Mouse (Mus musculus) intestine, embryonic 14.5 days (tissue): Measurements from ENCODE around the gene Ebna1bp2. TPM values are rescaled to one million over a fixed set of nuclear protein-coding genes. Genes with fewer than 3 reads are reported as not detected.

Experiments
- ATAC-seq: fragments of 200-750 bp; cut with Nextera tagmentation; replicated peaks from 2 replicates; pipeline ENCODE4 v1.8.0; 2017; ENCODE audit warnings: low read depth, moderate number of reproducible peaks, moderate TSS enrichment, moderate library complexity; ENCODE audit not compliant: low FRiP score, low TSS enrichment
- DNase-seq: peaks from one replicate; pipeline ENCODE4 v3.0.0-alpha.2; 2018; ENCODE audit warnings: low spot score
- H3K27ac ChIP-seq: fragments of 300-500 bp; sonication (generic); 2 replicates; pipeline ENCODE4 v1.5.1; 2014; ENCODE audit warnings: low read depth, mild to moderate bottlenecking, control low read depth
- H3K27me3 ChIP-seq: fragments of 300-500 bp; sonication (generic); replicated peaks from 2 replicates; pipeline ENCODE4 v1.6.1; 2014; ENCODE audit warnings: low read length, control low read depth; ENCODE audit not compliant: control insufficient read depth, insufficient read depth
- H3K36me3 ChIP-seq: fragments of 300-500 bp; sonication (generic); 2 replicates; pipeline ENCODE4 v1.6.1; 2014; ENCODE audit warnings: low read length, control low read depth; ENCODE audit not compliant: control insufficient read depth, insufficient read depth
- H3K4me1 ChIP-seq: fragments of 300-500 bp; sonication (generic); replicated peaks from 2 replicates; pipeline ENCODE4 v1.6.1; 2014; ENCODE audit warnings: low read length, control low read depth, mixed read lengths; ENCODE audit not compliant: control insufficient read depth, insufficient read depth
- H3K4me2 ChIP-seq: fragments of 300-500 bp; sonication (generic); 2 replicates; pipeline ENCODE4 v1.6.1; 2014; ENCODE audit warnings: low read length
- H3K4me3 ChIP-seq: fragments of 300-500 bp; sonication (generic); 2 replicates; pipeline ENCODE4 v1.5.1; 2014; ENCODE audit warnings: low read depth, low read length, control low read depth, mixed read lengths
- H3K9ac ChIP-seq: fragments of 300-500 bp; sonication (generic); 2 replicates; pipeline ENCODE4 v1.6.1; 2014; ENCODE audit warnings: mild to moderate bottlenecking, low read length
- H3K9me3 ChIP-seq: fragments of 300-500 bp; sonication (generic); 2 replicates; pipeline ENCODE4 v1.6.1; 2016; ENCODE audit warnings: low read length, control low read depth; ENCODE audit not compliant: control insufficient read depth
- WGBS: fragments of 180-500 bp; shearing (Covaris S2); extraction: QIAGEN DNeasy Blood & Tissue Kit; methylation state at CpG from one replicate; pipeline ENCODE4 v1.1.7; 2014; 5-methylcytosine and 5-hydroxymethylcytosine counted together
- polyA plus RNA-seq: library from polyadenylated mRNA; unstranded; fragments of >200 nt; fragmentation: Nextera tagmentation; extraction: Ambion mirVana; gene quantifications from 2 replicates; pipeline ENCODE4 v1.2.1, GENCODE M21; 2014

Gene Ebna1bp2
- polyA plus RNA-seq, 1 experiment from 2014 or later = 161 TPM

- ATAC-seq (no peak), DNase-seq (no peak)
- Histone ChIP-seq H3K27me3 (no peaks in the 10 kb centered on the region), H3K4me1 (no peaks in the 10 kb centered on the region), H3K4me2 (no peak overlapping the region), H3K36me3 (no peaks in the 10 kb centered on the region), H3K9ac (no peak overlapping the region), H3K9me3 (no peaks in the 10 kb centered on the region), H3K27ac (no peak overlapping the region), H3K4me3 (no peak overlapping the region)
- 28% methylated on average over 4 of the region's 4 CpGs for WGBS
Observed at GRCm38 (mm10) chr4:118604065-118604464, 16.5 kb upstream of the Ebna1bp2 start.

- Histone ChIP-seq H3K4me2 (no peak overlapping the region), H3K9ac (no peak overlapping the region), H3K4me1 (no peaks in the 10 kb centered on the region), H3K9me3 (no peaks in the 10 kb centered on the region), H3K27ac (no peak overlapping the region), H3K36me3 (no peaks in the 10 kb centered on the region), H3K4me3 (no peak overlapping the region), H3K27me3 (0 out of 2 replicates have a peak, but pooled peaks cover 3% of the 10 kb centered on the region)
- ATAC-seq = no peak
- no peak for DNase-seq
- 68% methylated on average over 3 of the region's 3 CpGs for WGBS
Observed at GRCm38 (mm10) chr4:118609836-118610235, 10.8 kb upstream of the Ebna1bp2 start.

- H3K4me3 ChIP-seq = no peak overlapping the region
- no peak overlapping the region for H3K9ac ChIP-seq
- H3K9me3 ChIP-seq = peaks cover 5% of the 10 kb centered on the region; the same call in 1 of the 2 replicates
- 0 out of 2 replicates have a peak, but pooled peaks cover 3% of the 10 kb centered on the region for H3K27me3 ChIP-seq
- DNase-seq (peak; percentile 55), ATAC-seq (no peak)
- no peak overlapping the region for H3K27ac ChIP-seq
- H3K36me3 ChIP-seq = no peaks in the 10 kb centered on the region
- H3K4me1 ChIP-seq = no peaks in the 10 kb centered on the region
- H3K4me2 ChIP-seq = no peak overlapping the region
- WGBS = 30% methylated on average over 11 of the region's 11 CpGs
Observed at GRCm38 (mm10) chr4:118612619-118613018, 8.0 kb upstream of the Ebna1bp2 start.

GRCm38 (mm10) chr4:118615412-118615811, 5.2 kb upstream of the Ebna1bp2 start:
- Histone ChIP-seq H3K4me1 (no peaks in the 10 kb centered on the region), H3K27me3 (0 out of 2 replicates have a peak, but pooled peaks cover 3% of the 10 kb centered on the region), H3K27ac (no peak overlapping the region), H3K9ac (no peak overlapping the region), H3K36me3 (no peaks in the 10 kb centered on the region), H3K9me3 (peaks cover 7% of the 10 kb centered on the region; the same call in 1 of the 2 replicates), H3K4me3 (no peak overlapping the region), H3K4me2 (no peak overlapping the region)
- 86% methylated on average over 11 of the region's 11 CpGs for WGBS
- DNase-seq (no peak), ATAC-seq (no peak)

- Histone ChIP-seq H3K9ac (peak overlapping the region; percentile 46), H3K4me1 (peaks cover 9% of the 10 kb centered on the region), H3K27ac (0 out of 2 replicates have a peak overlapping the region, but pooled peaks have one; percentile 17), H3K4me3 (peak overlapping the region; percentile 76), H3K9me3 (peaks cover 7% of the 10 kb centered on the region; the same call in 1 of the 2 replicates), H3K36me3 (peaks cover 32% of the 10 kb centered on the region), H3K4me2 (peak overlapping the region; percentile 62), H3K27me3 (no peaks in the 10 kb centered on the region)
- WGBS = under 1% methylated on average over 23 of the region's 23 CpGs
- no peak for DNase-seq
- ATAC-seq = peak; percentile 53; the same call in 1 of the 2 replicates
Observed at GRCm38 (mm10) chr4:118620967-118621320, 345 bp downstream of the Ebna1bp2 start.

- no peak for DNase-seq
- H3K4me2 ChIP-seq = peak overlapping the region; percentile 62
- peaks cover 7% of the 10 kb centered on the region; the same call in 1 of the 2 replicates for H3K9me3 ChIP-seq
- peak overlapping the region; percentile 76 for H3K4me3 ChIP-seq
- no peak overlapping the region for H3K27ac ChIP-seq
- H3K27me3 ChIP-seq = no peaks in the 10 kb centered on the region
- peaks cover 9% of the 10 kb centered on the region for H3K4me1 ChIP-seq
- peak overlapping the region; percentile 46; the same call in 1 of the 2 replicates for H3K9ac ChIP-seq
- H3K36me3 ChIP-seq = peaks cover 41% of the 10 kb centered on the region
- no peak for ATAC-seq
- 85% methylated on average over 9 of the region's 9 CpGs for WGBS
Observed at GRCm38 (mm10) chr4:118621781-118622180, 1.2 kb downstream of the Ebna1bp2 start.

- no peak overlapping the region for H3K4me3 ChIP-seq
- 95% methylated on average over 5 of the region's 5 CpGs for WGBS
Observed at GRCm38 (mm10) chr4:118630261-118630660, 9.7 kb downstream of the Ebna1bp2 start.

GRCm38 (mm10) chr4:118642346-118643190, 22.0 kb downstream of the Ebna1bp2 start:
- no peak for ATAC-seq
- H3K4me1 ChIP-seq = no peaks in the 10 kb centered on the region
- no peaks in the 10 kb centered on the region for H3K27me3 ChIP-seq
- WGBS = 48% methylated on average over 20 of the region's 20 CpGs
- DNase-seq = no peak
- H3K4me2 ChIP-seq = no peak overlapping the region
- H3K36me3 ChIP-seq = no peaks in the 10 kb centered on the region
- no peak overlapping the region for H3K9ac ChIP-seq
- H3K27ac ChIP-seq = no peak overlapping the region
- no peak overlapping the region for H3K4me3 ChIP-seq
- no peaks in the 10 kb centered on the region for H3K9me3 ChIP-seq

More at GRCm38 (mm10) chr4:118630261-118630660, 9.7 kb downstream of the Ebna1bp2 start:
- no peaks in the 10 kb centered on the region for H3K9me3 ChIP-seq
- no peaks in the 10 kb centered on the region for H3K27me3 ChIP-seq
- no peaks in the 10 kb centered on the region for H3K4me1 ChIP-seq
- no peak for ATAC-seq
- DNase-seq = no peak
- H3K9ac ChIP-seq = no peak overlapping the region
- H3K36me3 ChIP-seq = peaks cover 49% of the 10 kb centered on the region
- no peak overlapping the region for H3K27ac ChIP-seq
- no peak overlapping the region for H3K4me2 ChIP-seq
